Mouse (Mus musculus): ENCODE data around the gene Calm5. TPM values are rescaled to one million over a fixed set of nuclear protein-coding genes. Genes with fewer than 3 reads are reported as not detected.
A peak's percentile ranks its signal among the peaks of the same experiment; 100 is the strongest.
"Not testable (repeated sequence)": the region's sequence is repeated elsewhere in the genome, so short reads cannot be mapped to it uniquely, and the experiment has no call there.

The Calm5 gene
- not detected for polyA plus RNA-seq (2012; fragmentation: generic; extraction: Trizol)
- long read RNA-seq, experiment 1, result 0 reads
- long read RNA-seq, experiment 2, result 0 reads

DNA sequence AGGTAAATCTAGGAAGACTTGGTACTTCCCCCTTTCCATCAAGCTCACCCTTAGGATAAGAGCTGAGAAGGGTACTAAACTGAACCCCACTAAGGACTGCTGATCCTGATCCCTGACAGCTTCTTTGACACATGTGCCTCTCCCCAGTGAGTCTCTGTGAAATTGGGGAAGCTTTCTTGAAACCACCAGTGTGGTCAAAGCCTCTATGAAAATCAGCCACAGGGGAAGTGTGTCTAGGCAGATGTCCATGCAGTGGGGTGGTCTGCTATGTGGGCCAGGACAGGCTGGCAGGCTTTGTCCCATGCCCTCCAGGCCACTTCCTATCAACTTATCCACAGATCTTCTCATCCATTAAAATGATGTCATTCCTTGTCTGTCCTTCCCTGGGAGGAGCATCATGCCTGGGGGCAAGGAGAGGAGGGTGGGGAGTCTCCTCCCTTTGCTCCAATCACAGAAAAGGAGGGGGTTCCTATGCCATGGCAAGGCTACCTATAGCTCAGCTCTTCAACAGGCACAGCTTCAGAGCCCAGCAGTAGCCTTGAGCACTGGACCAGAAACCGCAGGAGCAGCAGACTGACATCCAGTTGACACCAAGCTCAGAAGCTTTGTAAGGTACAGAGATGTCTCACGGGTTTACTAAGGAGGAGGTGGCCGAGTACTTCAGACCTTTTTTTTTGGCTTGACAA is at the start of gene Calm5:
Calm5 (plus strand) TSS at position 526 of the 686 bp plus-strand sequence.
- not testable (repeated sequence) for H3K79me2 ChIP-seq (ENCODE audit: control insufficient read depth, insufficient read depth); H3ac ChIP-seq (ENCODE audit: control insufficient read depth, insufficient read length, low read depth); H3K36me3 ChIP-seq (ENCODE audit: control insufficient read depth, insufficient read depth); H3K27me3 ChIP-seq (ENCODE audit: control insufficient read depth, insufficient read depth, insufficient read length); H3K79me3 ChIP-seq (ENCODE audit: low read depth); H3K4me3 ChIP-seq (ENCODE audit: insufficient read depth, poor library complexity, severe bottlenecking)

GRCm38 (mm10) chr13:3804186-3804585 is 49.8 kb upstream of the Calm5 start, which contains the start of gene Calml3:
Gene Calml3, minus strand, starts transcription at chr13:3804316.
- Histone ChIP-seq H3K79me2 (ENCODE audit: control insufficient read depth, insufficient read depth) (no peaks in the 10 kb centered on the region), H3K4me3 (ENCODE audit: insufficient read depth, poor library complexity, severe bottlenecking) (no peak within 1 kb of the TSS), H3K27me3 (ENCODE audit: control insufficient read depth, insufficient read depth, insufficient read length) (no peaks in the 10 kb centered on the region), H3ac (ENCODE audit: control insufficient read depth, insufficient read length, low read depth) (no peak within 1 kb of the TSS), H3K79me3 (ENCODE audit: low read depth) (no peaks in the 10 kb centered on the region), H3K36me3 (ENCODE audit: control insufficient read depth, insufficient read depth) (no peaks in the 10 kb centered on the region)
- TF ChIP-seq CEBPB (IDR thresholded peaks at IDR 0.05; ENCODE audit: low read depth) (no peak), MAX (IDR thresholded peaks at IDR 0.05) (no peak), USF1 (IDR thresholded peaks at IDR 0.05; ENCODE audit: low read depth) (no peak), MYOG (IDR thresholded peaks at IDR 0.05; ENCODE audit: control insufficient read depth, extremely low read depth, insufficient read length) (no peak), MYOD1 (IDR thresholded peaks at IDR 0.05; ENCODE audit: control insufficient read depth, insufficient read length, low read depth) (no peak), CTCF (IDR thresholded peaks at IDR 0.05; ENCODE audit: control insufficient read depth, insufficient read depth, insufficient read length) (no peak), FOSL1 (IDR thresholded peaks at IDR 0.05; ENCODE audit: insufficient read depth, low read length, poor library complexity, severe bottlenecking) (no peak)

DNA sequence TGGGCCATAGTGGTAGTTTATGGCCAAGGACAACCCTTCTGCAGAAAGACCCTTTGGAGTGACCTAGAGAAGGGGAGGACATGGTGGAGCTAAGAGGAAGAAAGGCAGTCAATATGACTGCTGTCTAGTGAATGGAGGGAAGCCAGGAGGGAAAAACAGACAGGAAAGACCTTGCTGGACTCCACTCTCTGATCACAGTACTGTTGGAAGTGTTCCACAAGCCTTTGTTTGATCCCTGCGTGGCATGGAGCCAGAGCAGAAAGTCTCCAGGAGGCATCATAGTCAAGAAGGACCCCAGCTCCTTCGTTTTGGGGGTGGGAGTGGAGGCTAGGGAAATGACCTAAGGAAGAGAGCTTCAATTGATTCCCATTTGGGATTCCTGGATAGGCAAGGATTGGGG is 48.8 kb upstream of the Calm5 start:
- Histone ChIP-seq H3K4me3 (ENCODE audit: insufficient read depth, poor library complexity, severe bottlenecking) (no peak overlapping the region), H3K36me3 (ENCODE audit: control insufficient read depth, insufficient read depth) (no peaks in the 10 kb centered on the region), H3K27me3 (ENCODE audit: control insufficient read depth, insufficient read depth, insufficient read length) (no peaks in the 10 kb centered on the region), H3K79me3 (ENCODE audit: low read depth) (no peaks in the 10 kb centered on the region), H3K79me2 (ENCODE audit: control insufficient read depth, insufficient read depth) (no peaks in the 10 kb centered on the region), H3ac (ENCODE audit: control insufficient read depth, insufficient read length, low read depth) (no peak overlapping the region)
- TF ChIP-seq USF1 (IDR thresholded peaks at IDR 0.05; ENCODE audit: low read depth), result no peak
- no peak for TF ChIP-seq FOSL1 (IDR thresholded peaks at IDR 0.05; ENCODE audit: insufficient read depth, low read length, poor library complexity, severe bottlenecking)
- no peak for TF ChIP-seq MYOG (IDR thresholded peaks at IDR 0.05; ENCODE audit: control insufficient read depth, extremely low read depth, insufficient read length)
- no peak for TF ChIP-seq MAX (IDR thresholded peaks at IDR 0.05)
- TF ChIP-seq CEBPB (IDR thresholded peaks at IDR 0.05; ENCODE audit: low read depth), result no peak
- TF ChIP-seq CTCF (IDR thresholded peaks at IDR 0.05; ENCODE audit: control insufficient read depth, insufficient read depth, insufficient read length), result no peak
- TF ChIP-seq MYOD1 (IDR thresholded peaks at IDR 0.05; ENCODE audit: control insufficient read depth, insufficient read length, low read depth), result no peak

DNA sequence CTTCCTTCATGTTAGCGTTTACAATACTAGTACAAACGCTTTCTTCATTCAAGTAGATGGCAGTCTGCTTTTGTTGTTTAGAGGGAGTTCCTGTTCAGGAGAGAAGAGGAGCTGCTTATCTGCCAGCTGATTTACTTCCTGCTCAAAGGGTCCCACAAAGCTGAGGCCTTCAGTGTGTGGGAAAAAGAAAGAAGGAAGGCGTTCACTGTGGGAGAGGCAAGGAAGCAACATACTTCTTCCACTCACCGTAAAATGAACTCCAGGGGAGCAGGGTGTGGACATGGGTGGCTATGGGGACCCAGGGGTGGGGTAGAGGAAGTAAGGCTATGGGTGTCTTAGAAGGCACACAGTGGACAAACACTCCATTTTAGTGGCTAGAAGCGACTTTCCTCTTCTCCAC is 48.3 kb upstream of the Calm5 start:
- Histone ChIP-seq H3K27me3 (ENCODE audit: control insufficient read depth, insufficient read depth, insufficient read length) (no peaks in the 10 kb centered on the region), H3K79me3 (ENCODE audit: low read depth) (no peaks in the 10 kb centered on the region), H3ac (ENCODE audit: control insufficient read depth, insufficient read length, low read depth) (no peak overlapping the region), H3K79me2 (ENCODE audit: control insufficient read depth, insufficient read depth) (no peaks in the 10 kb centered on the region), H3K36me3 (ENCODE audit: control insufficient read depth, insufficient read depth) (no peaks in the 10 kb centered on the region), H3K4me3 (ENCODE audit: insufficient read depth, poor library complexity, severe bottlenecking) (no peak overlapping the region)
- no peak for TF ChIP-seq FOSL1 (IDR thresholded peaks at IDR 0.05; ENCODE audit: insufficient read depth, low read length, poor library complexity, severe bottlenecking)
- no peak for TF ChIP-seq CEBPB (IDR thresholded peaks at IDR 0.05; ENCODE audit: low read depth)
- TF ChIP-seq MYOD1 (IDR thresholded peaks at IDR 0.05; ENCODE audit: control insufficient read depth, insufficient read length, low read depth), result no peak
- no peak for TF ChIP-seq MAX (IDR thresholded peaks at IDR 0.05)
- no peak for TF ChIP-seq USF1 (IDR thresholded peaks at IDR 0.05; ENCODE audit: low read depth)
- TF ChIP-seq CTCF (IDR thresholded peaks at IDR 0.05; ENCODE audit: control insufficient read depth, insufficient read depth, insufficient read length), result no peak
- no peak for TF ChIP-seq MYOG (IDR thresholded peaks at IDR 0.05; ENCODE audit: control insufficient read depth, extremely low read depth, insufficient read length)

GRCm38 (mm10) chr13:3807131-3807827 is 46.7 kb upstream of the Calm5 start:
- TF ChIP-seq MYOG (IDR thresholded peaks at IDR 0.05; ENCODE audit: control insufficient read depth, extremely low read depth, insufficient read length) (no peak), CTCF (IDR thresholded peaks at IDR 0.05; ENCODE audit: control insufficient read depth, insufficient read depth, insufficient read length) (no peak), USF1 (IDR thresholded peaks at IDR 0.05; ENCODE audit: low read depth) (no peak), CEBPB (IDR thresholded peaks at IDR 0.05; ENCODE audit: low read depth) (peak; percentile 7), FOSL1 (IDR thresholded peaks at IDR 0.05; ENCODE audit: insufficient read depth, low read length, poor library complexity, severe bottlenecking) (no peak), MYOD1 (IDR thresholded peaks at IDR 0.05; ENCODE audit: control insufficient read depth, insufficient read length, low read depth) (peak; percentile 62), MAX (IDR thresholded peaks at IDR 0.05) (peak; percentile 17)
- no peak overlapping the region for H3K4me3 ChIP-seq (ENCODE audit: insufficient read depth, poor library complexity, severe bottlenecking)

More at GRCm38 (mm10) chr13:3807131-3807827, 46.7 kb upstream of the Calm5 start:
- Histone ChIP-seq H3K79me2 (ENCODE audit: control insufficient read depth, insufficient read depth) (no peaks in the 10 kb centered on the region), H3K36me3 (ENCODE audit: control insufficient read depth, insufficient read depth) (no peaks in the 10 kb centered on the region), H3ac (ENCODE audit: control insufficient read depth, insufficient read length, low read depth) (no peak overlapping the region), H3K79me3 (ENCODE audit: low read depth) (no peaks in the 10 kb centered on the region), H3K27me3 (ENCODE audit: control insufficient read depth, insufficient read depth, insufficient read length) (no peaks in the 10 kb centered on the region)

Data from C2C12 (cell line).